In genomic region chr12:70732591-70732990, GRCm38 (mm10) we compare ENCODE assay signal across 14 mouse cellular contexts.
DNase-seq lines count a peak whose midpoint lies in the region.
"Had no signal": no experiment of that assay in that cellular context is flagged by ENCODE, and none has a peak within 500 bp of the region (broad histone marks: within the 10 kb centered on the region; RNA-seq: fewer than 3 reads in every experiment).

No protein-coding gene starts in this region.

- peak; percentile 31 for DNase-seq in adrenal gland, postnatal 14 days
- no peak for DNase-seq in adrenal gland, postnatal 10 days
- peak; percentile 34 to 58 for DNase-seq in lung, adult 18-20 months
- DNase-seq in lung, postnatal 10 days, result no peak
- DNase-seq in lung, postnatal 36 days, result peak; percentile 62
- no peak for DNase-seq in lung, postnatal 4 days
- DNase-seq in urinary bladder, postnatal 14 days (ENCODE audit: low spot score), result no peak
- DNase-seq: B cell, adult 2 months; cerebellum, adult 11-12 months; cerebellum, adult 2 months; cerebellum, adult 9-10 months; cerebellum, postnatal 10 days; cerebellum, postnatal 25 days; forebrain, postnatal 0 days had no signal

Comparison
In these comparisons a context has a peak if more than half of its experiments do, and no peak if none do; other contexts are left out.
1. DNase-seq: peak in adrenal gland, postnatal 14 days (single experiment), lung, adult 18-20 months (2 of 2) and lung, postnatal 36 days (single experiment); none in adrenal gland, postnatal 10 days (single experiment), lung, postnatal 10 days (single experiment), lung, postnatal 4 days (0 of 2) and urinary bladder, postnatal 14 days (single experiment).